Mouse (Mus musculus) thymus, adult 2 months (tissue): Measurements from ENCODE around the gene Mrps34.

Source experiments
- CTCF ChIP-seq: fragments of 200-500 bp; IDR thresholded peaks from 2 replicates; pipeline ENCODE4 v1.5.1; 2012; ENCODE audit warnings: mild to moderate bottlenecking, control low read depth, low read length, moderate library complexity, borderline replicate concordance; ENCODE audit not compliant: control insufficient read depth, poor library complexity, insufficient read depth; ENCODE audit errors: extremely low read depth
- POLR2A ChIP-seq: fragments of 200-500 bp; IDR thresholded peaks from 2 replicates; pipeline ENCODE4 v1.6.1; 2012; ENCODE audit warnings: mild to moderate bottlenecking, low read length, control low read depth, moderate library complexity; ENCODE audit not compliant: control insufficient read depth, poor library complexity, insufficient read depth; ENCODE audit errors: extremely low read depth

GRCm38 (mm10) chr17:24878531-24878930 is 16.4 kb upstream of the Mrps34 start:
- no peak for TF ChIP-seq CTCF
- TF ChIP-seq POLR2A: no peak
